Mouse (Mus musculus): ENCODE results near the gene Nol3. TPM values are rescaled to one million over a fixed set of nuclear protein-coding genes. Genes with fewer than 3 reads are reported as not detected.

Gene Nol3
- total and polyA plus RNA-seq, 3 experiments = 0.63 to 0.89 TPM; not detected in 1

- Histone ChIP-seq H3K27ac (ENCODE audit: control insufficient read depth, low read depth, low read length) (peak overlapping the region; percentile 90), H3K4me1 (ENCODE audit: control insufficient read depth in 1 of 2, insufficient read depth in 2 of 2, low read length in 2 of 2) (peaks cover 18 to 29% of the 10 kb centered on the region in 2 experiments), H3K36me3 (ENCODE audit: control insufficient read depth in 1 of 2, insufficient read depth in 2 of 2, low read length in 2 of 2) (peaks cover 10 to 27% of the 10 kb centered on the region in 2 experiments), H3K4me3 (ENCODE audit: control insufficient read depth in 1 of 2, insufficient read depth in 1 of 2, low read depth in 2 of 2, low read length in 2 of 2) (peak overlapping the region; percentile 74 to 88), H3K27me3 (ENCODE audit: control insufficient read depth in 1 of 2, insufficient read depth in 2 of 2, low read length in 2 of 2) (no peaks in the 10 kb centered on the region), H3K79me2 (ENCODE audit: control insufficient read depth, insufficient read depth, low read length, poor library complexity) (peaks cover 20% of the 10 kb centered on the region), H3K9ac (ENCODE audit: control insufficient read depth, low read depth, low read length, poor library complexity, severe bottlenecking) (peak overlapping the region; percentile 82), H3K9me3 (replicated peaks; ENCODE audit: insufficient read depth, low read length) (no peaks in the 10 kb centered on the region)
- DNase-seq (ENCODE audit: low read depth, low spot score) = no peak
- TF ChIP-seq HCFC1 (IDR thresholded peaks at IDR 0.05; ENCODE audit: low read depth, low read length) (no peak), ELF1 (IDR thresholded peaks at IDR 0.05; ENCODE audit: low read depth, low read length) (no peak), NELFE (IDR thresholded peaks at IDR 0.05; ENCODE audit: low read depth, low read length) (0 out of 2 replicates have a peak, but pooled peaks have one; percentile 21), KAT2A (conservative IDR thresholded peaks at IDR 0.05; ENCODE audit: low read depth, low read length) (0 out of 2 replicates have a peak, but pooled peaks have one; percentile 24)
Measured at GRCm38 (mm10) chr8:105326968-105327367, 51.0 kb downstream of the Nol3 start.

- no peaks in the 10 kb centered on the region for H3K27me3 ChIP-seq (ENCODE audit: control insufficient read depth in 1 of 2, insufficient read depth in 2 of 2, low read length in 2 of 2)
- no peak overlapping the region for H3K9ac ChIP-seq (ENCODE audit: control insufficient read depth, low read depth, low read length, poor library complexity, severe bottlenecking)
- peaks cover 19% of the 10 kb centered on the region for H3K79me2 ChIP-seq (ENCODE audit: control insufficient read depth, insufficient read depth, low read length, poor library complexity)
- H3K9me3 ChIP-seq (replicated peaks; ENCODE audit: insufficient read depth, low read length) = no peaks in the 10 kb centered on the region
- H3K4me1 ChIP-seq (ENCODE audit: control insufficient read depth in 1 of 2, insufficient read depth in 2 of 2, low read length in 2 of 2) = peaks cover 4 to 6% of the 10 kb centered on the region in 2 experiments
- no peak for DNase-seq (ENCODE audit: low read depth, low spot score)
- TF ChIP-seq MYC (IDR thresholded peaks at IDR 0.05; ENCODE audit: low read depth, low read length) (no peak), E2F4 (IDR thresholded peaks at IDR 0.05; ENCODE audit: borderline replicate concordance, low read depth, low read length) (no peak), MXI1 (IDR thresholded peaks at IDR 0.05; ENCODE audit: low read depth, low read length) (no peak), UBTF (IDR thresholded peaks at IDR 0.05; ENCODE audit: borderline replicate concordance, insufficient read depth, low read depth, low read length) (no peak), POLR2AphosphoS5 (IDR thresholded peaks at IDR 0.05; ENCODE audit: borderline replicate concordance, low read depth, low read length) (no peak), TBP (IDR thresholded peaks at IDR 0.05; ENCODE audit: low read depth, low read length) (no peak), SIN3A (IDR thresholded peaks at IDR 0.05; ENCODE audit: low read length) (no peak), RAD21 (IDR thresholded peaks at IDR 0.05; ENCODE audit: low read depth, low read length) (no peak)
- H3K27ac ChIP-seq (ENCODE audit: control insufficient read depth, low read depth, low read length) = no peak overlapping the region
- peaks cover 7 to 10% of the 10 kb centered on the region in 2 experiments for H3K36me3 ChIP-seq (ENCODE audit: control insufficient read depth in 1 of 2, insufficient read depth in 2 of 2, low read length in 2 of 2)
- H3K4me3 ChIP-seq (ENCODE audit: control insufficient read depth in 1 of 2, insufficient read depth in 1 of 2, low read depth in 2 of 2, low read length in 2 of 2) = no peak overlapping the region
Measured at GRCm38 (mm10) chr8:105330325-105330724, 54.4 kb downstream of the Nol3 start.

- H3K27ac ChIP-seq (ENCODE audit: control insufficient read depth, low read depth, low read length) = no peak overlapping the region
- H3K36me3 ChIP-seq (ENCODE audit: control insufficient read depth in 1 of 2, insufficient read depth in 2 of 2, low read length in 2 of 2) = peaks cover 7 to 10% of the 10 kb centered on the region in 2 experiments
- H3K79me2 ChIP-seq (ENCODE audit: control insufficient read depth, insufficient read depth, low read length, poor library complexity) = peaks cover 10% of the 10 kb centered on the region
- no peak overlapping the region for H3K9ac ChIP-seq (ENCODE audit: control insufficient read depth, low read depth, low read length, poor library complexity, severe bottlenecking)
- H3K4me3 ChIP-seq (ENCODE audit: control insufficient read depth in 1 of 2, insufficient read depth in 1 of 2, low read depth in 2 of 2, low read length in 2 of 2) = no peak overlapping the region
- H3K4me1 ChIP-seq (ENCODE audit: control insufficient read depth in 1 of 2, insufficient read depth in 2 of 2, low read length in 2 of 2) = peaks cover 3% of the 10 kb centered on the region in 2 experiments; a peak in 3 of 4 replicates
- H3K27me3 ChIP-seq (ENCODE audit: control insufficient read depth in 1 of 2, insufficient read depth in 2 of 2, low read length in 2 of 2) = no peaks in the 10 kb centered on the region
- no peak for TF ChIP-seq RCOR1 (IDR thresholded peaks at IDR 0.05; ENCODE audit: low read depth, low read length)
- TF ChIP-seq MAFK (IDR thresholded peaks at IDR 0.05; ENCODE audit: borderline replicate concordance, low read depth, low read length) = no peak
- no peak for TF ChIP-seq EP300 (IDR thresholded peaks at IDR 0.05; ENCODE audit: low read depth in 1 of 2, low read length in 2 of 2)
- TF ChIP-seq SMC3 (IDR thresholded peaks at IDR 0.05; ENCODE audit: low read depth, low read length) = no peak
- TF ChIP-seq ZMIZ1 (IDR thresholded peaks at IDR 0.05; ENCODE audit: low read depth, low read length) = no peak
- no peak for TF ChIP-seq ZNF384 (IDR thresholded peaks at IDR 0.05; ENCODE audit: low read depth, low read length)
- TF ChIP-seq ELF1 (IDR thresholded peaks at IDR 0.05; ENCODE audit: low read depth, low read length) = no peak
- no peak for TF ChIP-seq JUND (IDR thresholded peaks at IDR 0.05; ENCODE audit: low read depth, low read length)
- no peak for TF ChIP-seq SIN3A (IDR thresholded peaks at IDR 0.05; ENCODE audit: low read length)
- TF ChIP-seq ETS1 (IDR thresholded peaks at IDR 0.05; ENCODE audit: low read depth, low read length) = no peak
- no peak for TF ChIP-seq MEF2A (IDR thresholded peaks at IDR 0.05; ENCODE audit: extremely low read depth, insufficient replicate concordance, low read depth, low read length, poor library complexity, severe bottlenecking)
- TF ChIP-seq HCFC1 (IDR thresholded peaks at IDR 0.05; ENCODE audit: low read depth, low read length) = no peak
- no peak for TF ChIP-seq GATA1 (IDR thresholded peaks at IDR 0.05; ENCODE audit: low read depth, low read length)
- no peak for TF ChIP-seq ZC3H11A (IDR thresholded peaks at IDR 0.05; ENCODE audit: low read depth, low read length)
- no peaks in the 10 kb centered on the region for H3K9me3 ChIP-seq (replicated peaks; ENCODE audit: insufficient read depth, low read length)
- DNase-seq (ENCODE audit: low read depth, low spot score) = no peak
Measured at GRCm38 (mm10) chr8:105331469-105331868, 55.5 kb downstream of the Nol3 start.
